Mouse (Mus musculus): ENCODE results near the gene Abhd6. TPM values are rescaled to one million over a fixed set of nuclear protein-coding genes. Genes with fewer than 3 reads are reported as not detected.

Abhd6 gene
- 10 to 100 TPM; 63.4 to 74.0 TPM for total RNA-seq (2021)

- DNase-seq (ENCODE audit: low spot score in 2 of 2): peak; percentile 84 to 91
- intact Hi-C loops (cut with DNase I): loop anchor here (5.0 kb wide), 1 partner anchor 40 kb away; no protein-coding TSS in a partner anchor
These were observed at the start of gene Abhd6 for GRCm38 (mm10) chr14:8002432-8003092. Gene Abhd6 (plus strand): TSS chr14:8002902.

- DNase-seq (ENCODE audit: low spot score in 2 of 2): no peak
- intact Hi-C loops (cut with DNase I): no loop called here
These were observed 48.6 kb upstream of the Abhd6 start for GRCm38 (mm10) chr14:7954071-7954471.

- intact Hi-C loops (cut with DNase I): no loop called here
- DNase-seq (ENCODE audit: low spot score in 2 of 2): no peak
These were observed 46.3 kb upstream of the Abhd6 start for GRCm38 (mm10) chr14:7956427-7956826.

GRCm38 (mm10) chr14:7957049-7957448, 45.7 kb upstream of the Abhd6 start, which contains the start of gene Gm45521:
Gene Gm45521 (plus strand): TSS chr14:7957288.
- DNase-seq (ENCODE audit: low spot score in 2 of 2): no peak
- intact Hi-C loops (cut with DNase I): no loop called here

GRCm38 (mm10) chr14:7960616-7961015, 42.1 kb upstream of the Abhd6 start:
- intact Hi-C loops (cut with DNase I): loop anchor here (10.0 kb wide), 1 partner anchor 374 kb away; no protein-coding TSS in a partner anchor
- peak; percentile 27 to 36 for DNase-seq (ENCODE audit: low spot score in 2 of 2)

- DNase-seq (ENCODE audit: low spot score in 2 of 2): no peak
- intact Hi-C loops (cut with DNase I): loop anchor here (10.0 kb wide), 1 partner anchor 373 kb away; no protein-coding TSS in a partner anchor
These were observed 41.0 kb upstream of the Abhd6 start for GRCm38 (mm10) chr14:7961714-7962113.

- intact Hi-C loops (cut with DNase I): loop anchor here (10.0 kb wide), 1 partner anchor 372 kb away; no protein-coding TSS in a partner anchor
- no peak for DNase-seq (ENCODE audit: low spot score in 2 of 2)
These were observed 40.1 kb upstream of the Abhd6 start for GRCm38 (mm10) chr14:7962626-7963025.

- no peak for DNase-seq (ENCODE audit: low spot score in 2 of 2)
- intact Hi-C loops (cut with DNase I): loop anchor here (10.0 kb wide), 1 partner anchor 372 kb away; no protein-coding TSS in a partner anchor
These were observed 39.5 kb upstream of the Abhd6 start for GRCm38 (mm10) chr14:7963160-7963559.

GRCm38 (mm10) chr14:7964219-7964889, 38.3 kb upstream of the Abhd6 start:
- DNase-seq (ENCODE audit: low spot score in 2 of 2): peak in 1 of 2 experiments; percentile 64
- intact Hi-C loops (cut with DNase I): loop anchor here (2.0 to 10.0 kb wide), 3 partner anchors 30 to 370 kb away; partner anchors contain the start of gene Dnase1l3

- DNase-seq (ENCODE audit: low spot score in 2 of 2): no peak
- intact Hi-C loops (cut with DNase I): no loop called here
These were observed 30.7 kb upstream of the Abhd6 start for GRCm38 (mm10) chr14:7971889-7972493.

GRCm38 (mm10) chr14:7974643-7975042, 28.1 kb upstream of the Abhd6 start:
- DNase-seq (ENCODE audit: low spot score in 2 of 2): no peak
- intact Hi-C loops (cut with DNase I): no loop called here

- no peak for DNase-seq (ENCODE audit: low spot score in 2 of 2)
- intact Hi-C loops (cut with DNase I): no loop called here
These were observed 27.5 kb upstream of the Abhd6 start for GRCm38 (mm10) chr14:7975177-7975576.

- intact Hi-C loops (cut with DNase I): no loop called here
- no peak for DNase-seq (ENCODE audit: low spot score in 2 of 2)
These were observed 25.2 kb upstream of the Abhd6 start for GRCm38 (mm10) chr14:7977471-7977870.

- intact Hi-C loops (cut with DNase I): no loop called here
These were observed 24.5 kb upstream of the Abhd6 start for GRCm38 (mm10) chr14:7978183-7978582.

GRCm38 (mm10) chr14:7981226-7981625, 21.5 kb upstream of the Abhd6 start:
- intact Hi-C loops (cut with DNase I): no loop called here

More at GRCm38 (mm10) chr14:7978183-7978582, 24.5 kb upstream of the Abhd6 start:
- DNase-seq (ENCODE audit: low spot score in 2 of 2): no peak

GRCm38 (mm10) chr14:7986913-7987312, 15.8 kb upstream of the Abhd6 start:
- no peak for DNase-seq (ENCODE audit: low spot score in 2 of 2)
- intact Hi-C loops (cut with DNase I): no loop called here

More at GRCm38 (mm10) chr14:7981226-7981625, 21.5 kb upstream of the Abhd6 start:
- DNase-seq (ENCODE audit: low spot score in 2 of 2): no peak

- DNase-seq (ENCODE audit: low spot score in 2 of 2): no peak
- intact Hi-C loops (cut with DNase I): no loop called here
These were observed 13.3 kb upstream of the Abhd6 start for GRCm38 (mm10) chr14:7989371-7989770.

GRCm38 (mm10) chr14:7989961-7990360, 12.7 kb upstream of the Abhd6 start:
- intact Hi-C loops (cut with DNase I): no loop called here
- DNase-seq (ENCODE audit: low spot score in 2 of 2): no peak

GRCm38 (mm10) chr14:7991108-7991776, 11.5 kb upstream of the Abhd6 start:
- no peak for DNase-seq (ENCODE audit: low spot score in 2 of 2)
- intact Hi-C loops (cut with DNase I): no loop called here

GRCm38 (mm10) chr14:7992158-7992557, 10.5 kb upstream of the Abhd6 start:
- DNase-seq (ENCODE audit: low spot score in 2 of 2): no peak
- intact Hi-C loops (cut with DNase I): no loop called here

Data from left cerebral cortex, postnatal 36 days (tissue).